Mouse (Mus musculus): Measurements from ENCODE around the gene Rapsn. TPM values are rescaled to one million over a fixed set of nuclear protein-coding genes. Genes with fewer than 3 reads are reported as not detected.

The Rapsn gene
- total and polyA plus RNA-seq, 3 experiments, result 0.15 TPM; not detected in 2

DNA sequence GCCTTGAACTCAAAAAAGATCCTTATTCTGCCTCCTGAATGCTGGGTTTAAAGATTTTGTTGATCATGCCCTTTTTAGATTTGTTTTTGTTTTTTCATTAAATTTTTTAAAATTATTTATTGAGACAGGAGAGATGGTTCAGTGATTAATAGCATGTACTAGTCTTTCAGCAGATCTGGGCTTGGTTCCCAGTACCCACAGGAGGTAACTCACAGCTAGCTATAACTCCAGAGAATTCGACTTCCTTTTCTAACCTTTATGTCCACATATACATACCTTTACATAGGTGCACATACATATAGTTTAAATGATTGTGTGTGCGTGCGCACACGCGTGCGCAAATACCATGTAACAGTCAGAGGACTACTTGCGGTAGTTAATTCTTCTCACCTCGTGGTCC is 26.9 kb upstream of the Rapsn start:
- no peak overlapping the region for H3K4me3 ChIP-seq (replicated peaks in 1 of 3; ENCODE audit: low read depth in 2 of 3, low read length in 2 of 3, poor library complexity in 1 of 3)
- no peak overlapping the region for H3K9ac ChIP-seq (ENCODE audit: insufficient read depth, low read depth)
- H3K9me3 ChIP-seq (replicated peaks; ENCODE audit: low read length), result no peaks in the 10 kb centered on the region
- peaks cover 73 to 95% of the 10 kb centered on the region in 2 experiments for H3K36me3 ChIP-seq (replicated peaks in 1 of 2; ENCODE audit: control insufficient read depth in 1 of 2, insufficient read depth in 1 of 2, low read length in 1 of 2)
- peaks cover 0 to 7% of the 10 kb centered on the region in 2 experiments; a peak in 1 of 4 replicates for H3K4me1 ChIP-seq (ENCODE audit: control insufficient read depth in 1 of 2, insufficient read depth in 2 of 2)
- in situ Hi-C loops (cut with MboI; ENCODE audit: low pct_ligation_motif_present, low pct_unique_long_range_greater_than_20kb, low sequenced_read_pairs) (no loop called here), dilution Hi-C loops (cut with MboI; ENCODE audit: extremely low pct_ligation_motif_present, extremely low pct_unique_long_range_greater_than_20kb, low sequenced_read_pairs) (no loop called here)
- no peaks in the 10 kb centered on the region for H3K79me2 ChIP-seq (replicated peaks; ENCODE audit: control insufficient read depth, extremely low read depth, insufficient read depth, poor library complexity, severe bottlenecking)
- H3K27me3 ChIP-seq (replicated peaks), result no peaks in the 10 kb centered on the region
- no peak for DNase-seq (ENCODE audit: extremely low read depth)
- H3K4me2 ChIP-seq (ENCODE audit: insufficient read depth, low read depth, poor library complexity, severe bottlenecking), result no peak overlapping the region
- no peak for TF ChIP-seq PAX5 (IDR thresholded peaks at IDR 0.05; ENCODE audit: low read length)
- no peak for TF ChIP-seq TBP (conservative IDR thresholded peaks at IDR 0.05; ENCODE audit: low read depth, low read length)
- TF ChIP-seq JUND (conservative IDR thresholded peaks at IDR 0.05; ENCODE audit: low read depth, low read length), result no peak
- TF ChIP-seq JUN (IDR thresholded peaks at IDR 0.05; ENCODE audit: insufficient read depth, low read depth, low read length), result no peak
- no peak for TF ChIP-seq RCOR1 (conservative IDR thresholded peaks at IDR 0.05; ENCODE audit: low read depth, low read length)
- TF ChIP-seq CHD1 (IDR thresholded peaks at IDR 0.05; ENCODE audit: low read depth, low read length), result no peak
- TF ChIP-seq SMC3 (IDR thresholded peaks at IDR 0.05; ENCODE audit: low read depth, low read length), result no peak
- no peak for TF ChIP-seq MAFK (IDR thresholded peaks at IDR 0.05; ENCODE audit: insufficient replicate concordance, low read length)
- no peak for TF ChIP-seq ZKSCAN1 (IDR thresholded peaks at IDR 0.05; ENCODE audit: borderline replicate concordance, low read depth, low read length)
- no peak for TF ChIP-seq ZNF384 (IDR thresholded peaks at IDR 0.05; ENCODE audit: low read depth, low read length)
- TF ChIP-seq USF1 (IDR thresholded peaks at IDR 0.05; ENCODE audit: low read depth, low read length), result no peak
- TF ChIP-seq IRF4 (IDR thresholded peaks at IDR 0.05; ENCODE audit: low read depth, low read length), result no peak
- no peak for TF ChIP-seq E2F4 (IDR thresholded peaks at IDR 0.05; ENCODE audit: insufficient replicate concordance, low read depth, low read length)
- no peak for TF ChIP-seq GABPA (IDR thresholded peaks at IDR 0.05; ENCODE audit: insufficient replicate concordance, low read depth, low read length)
- TF ChIP-seq BHLHE40 (IDR thresholded peaks at IDR 0.05; ENCODE audit: low read depth, low read length), result no peak
- no peak for TF ChIP-seq CTCF (conservative IDR thresholded peaks at IDR 0.05 in 1 of 2, IDR thresholded peaks at IDR 0.05 in 1 of 2; ENCODE audit: low read depth in 2 of 2, low read length in 2 of 2)
- H3K27ac ChIP-seq (ENCODE audit: insufficient read depth, low read depth), result no peak overlapping the region

DNA sequence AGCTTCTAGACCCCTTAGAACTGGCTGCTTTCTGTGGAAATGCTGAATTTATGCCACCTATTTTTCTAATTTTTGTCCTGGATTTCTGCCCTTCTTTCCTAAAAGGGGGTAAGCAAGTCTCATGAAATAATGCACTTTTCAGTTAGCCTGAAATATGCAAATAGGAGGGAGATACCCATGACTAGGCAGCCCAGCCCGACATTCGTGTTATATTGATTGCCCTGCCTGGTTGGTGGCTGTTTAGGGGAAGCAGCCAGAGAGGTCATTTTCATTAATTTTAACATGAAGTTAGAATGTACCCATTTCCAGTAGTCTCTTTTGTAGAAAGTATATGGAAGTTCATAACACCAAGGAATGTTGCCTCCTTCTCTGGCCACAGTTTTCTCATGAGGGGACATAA is 21.5 kb upstream of the Rapsn start:
- DNase-seq (ENCODE audit: extremely low read depth), result peak; percentile 27
- in situ Hi-C loops (cut with MboI; ENCODE audit: low pct_ligation_motif_present, low pct_unique_long_range_greater_than_20kb, low sequenced_read_pairs), result no loop called here
- Histone ChIP-seq H3K4me3 (replicated peaks in 1 of 3; ENCODE audit: low read depth in 2 of 3, low read length in 2 of 3, poor library complexity in 1 of 3) (no peak overlapping the region), H3K27ac (ENCODE audit: insufficient read depth, low read depth) (no peak overlapping the region), H3K9ac (ENCODE audit: insufficient read depth, low read depth) (no peak overlapping the region), H3K36me3 (replicated peaks in 1 of 2; ENCODE audit: control insufficient read depth in 1 of 2, insufficient read depth in 1 of 2, low read length in 1 of 2) (peaks cover 63 to 93% of the 10 kb centered on the region in 2 experiments), H3K27me3 (replicated peaks) (no peaks in the 10 kb centered on the region), H3K4me2 (ENCODE audit: insufficient read depth, low read depth, poor library complexity, severe bottlenecking) (no peak overlapping the region), H3K79me2 (replicated peaks; ENCODE audit: control insufficient read depth, extremely low read depth, insufficient read depth, poor library complexity, severe bottlenecking) (no peaks in the 10 kb centered on the region), H3K9me3 (replicated peaks; ENCODE audit: low read length) (no peaks in the 10 kb centered on the region), H3K4me1 (ENCODE audit: control insufficient read depth in 1 of 2, insufficient read depth in 2 of 2) (peaks cover 0 to 18% of the 10 kb centered on the region in 2 experiments; a peak in 2 of 4 replicates)
- no peak for TF ChIP-seq GABPA (IDR thresholded peaks at IDR 0.05; ENCODE audit: insufficient replicate concordance, low read depth, low read length)
- TF ChIP-seq MEF2A (IDR thresholded peaks at IDR 0.05; ENCODE audit: borderline replicate concordance, low read depth, low read length), result no peak
- TF ChIP-seq MXI1 (IDR thresholded peaks at IDR 0.05; ENCODE audit: low read depth, low read length), result no peak
- TF ChIP-seq BHLHE40 (IDR thresholded peaks at IDR 0.05; ENCODE audit: low read depth, low read length), result no peak
- no peak for TF ChIP-seq SIN3A (IDR thresholded peaks at IDR 0.05; ENCODE audit: low read length)
- no peak for TF ChIP-seq CTCF (conservative IDR thresholded peaks at IDR 0.05 in 1 of 2, IDR thresholded peaks at IDR 0.05 in 1 of 2; ENCODE audit: low read depth in 2 of 2, low read length in 2 of 2)
- no peak for TF ChIP-seq IRF4 (IDR thresholded peaks at IDR 0.05; ENCODE audit: low read depth, low read length)
- no peak for TF ChIP-seq CHD2 (IDR thresholded peaks at IDR 0.05; ENCODE audit: low read length)
- no peak for TF ChIP-seq TCF12 (IDR thresholded peaks at IDR 0.05; ENCODE audit: low read depth, low read length)
- TF ChIP-seq NRF1 (IDR thresholded peaks at IDR 0.05; ENCODE audit: low read depth, low read length), result no peak
- TF ChIP-seq ZKSCAN1 (IDR thresholded peaks at IDR 0.05; ENCODE audit: borderline replicate concordance, low read depth, low read length), result no peak
- TF ChIP-seq ZC3H11A (IDR thresholded peaks at IDR 0.05; ENCODE audit: low read depth, low read length), result no peak
- no peak for TF ChIP-seq POLR2A (IDR thresholded peaks at IDR 0.05; ENCODE audit: low read depth, low read length)
- dilution Hi-C loops (cut with MboI; ENCODE audit: extremely low pct_ligation_motif_present, extremely low pct_unique_long_range_greater_than_20kb, low sequenced_read_pairs), result no loop called here

Measured in CH12.LX (cell line).